Mouse (Mus musculus): ENCODE results near the gene Ahnak2. TPM values are rescaled to one million over a fixed set of nuclear protein-coding genes. Genes with fewer than 3 reads are reported as not detected.
A peak's percentile ranks its signal among the peaks of the same experiment; 100 is the strongest.

Ahnak2 gene
- total and polyA plus RNA-seq, 3 experiments, result 1.7 to 10.0 (median 3.6) TPM

- DNase-seq, result no peak
Measured at GRCm38 (mm10) chr12:112760154-112760926, 42.1 kb downstream of the Ahnak2 start, which contains the start of gene Pld4. Pld4 (plus strand) TSS chr12:112760655.

- no peak for DNase-seq
Measured at GRCm38 (mm10) chr12:112759471-112759870, 43.0 kb downstream of the Ahnak2 start.

- no peak for DNase-seq
Measured at GRCm38 (mm10) chr12:112757896-112758295, 44.6 kb downstream of the Ahnak2 start.

- no peak for DNase-seq
Measured at GRCm38 (mm10) chr12:112755900-112756299, 46.6 kb downstream of the Ahnak2 start.

DNA sequence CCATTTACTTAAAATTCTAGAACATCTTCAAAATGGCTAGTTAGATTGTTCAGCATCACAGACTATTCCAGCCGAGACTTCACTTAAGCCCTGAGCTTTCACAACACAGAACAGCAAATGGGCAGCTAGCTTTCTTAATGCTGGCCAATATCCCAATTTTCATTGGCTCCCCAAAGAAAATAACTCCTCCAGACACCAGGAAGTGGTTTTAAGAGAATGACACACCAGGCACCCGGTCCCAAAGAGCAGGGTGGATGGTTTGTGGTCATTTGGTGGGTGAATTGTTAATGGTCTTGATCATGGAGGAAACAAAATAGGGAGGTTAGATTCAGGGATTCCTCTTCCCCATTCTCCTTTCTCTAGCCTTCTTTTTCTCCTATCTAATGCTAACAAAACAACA is 50.1 kb downstream of the Ahnak2 start:
- no peak for DNase-seq

DNA sequence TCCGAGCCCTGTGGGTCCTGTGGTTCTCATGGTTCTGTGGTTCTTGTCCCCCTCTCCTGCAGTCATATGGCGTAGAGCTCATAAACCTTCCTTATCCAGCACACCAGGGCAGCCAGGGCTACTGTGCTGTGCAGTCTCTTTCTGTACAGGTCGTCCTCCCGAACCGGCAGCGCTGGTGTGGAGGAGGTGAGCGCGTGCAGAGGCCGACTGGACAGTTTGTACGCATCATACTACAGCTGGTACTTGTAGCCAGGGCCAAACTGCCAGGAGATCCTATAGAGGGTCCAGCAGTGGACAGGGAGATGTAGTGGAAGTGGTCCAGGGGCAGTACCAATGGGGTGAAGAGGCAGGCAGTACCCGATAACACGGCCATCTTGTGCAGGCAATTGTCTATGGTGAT is 51.5 kb downstream of the Ahnak2 start:
- no peak for DNase-seq

DNA sequence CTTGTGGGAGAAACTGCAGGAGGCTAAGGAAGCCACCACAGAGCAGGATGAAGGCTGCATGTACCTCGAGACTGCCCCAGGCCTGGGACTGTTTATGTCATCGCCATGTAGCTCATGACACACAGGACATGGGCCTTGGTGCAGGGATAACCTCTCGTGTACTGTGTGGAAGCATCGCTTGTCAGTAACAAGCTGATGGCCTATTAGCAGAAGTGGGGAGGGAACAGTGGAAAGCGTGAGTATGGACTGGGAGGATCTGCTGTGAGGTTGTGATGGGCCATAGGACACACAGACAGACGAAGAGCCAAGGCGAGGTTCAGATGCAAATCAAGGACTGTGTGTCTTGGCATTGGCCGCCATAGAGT is 54.9 kb downstream of the Ahnak2 start:
- DNase-seq, result no peak

GRCm38 (mm10) chr12:112746808-112747605 is 55.5 kb downstream of the Ahnak2 start:
- peak; percentile 45 for DNase-seq

DNA sequence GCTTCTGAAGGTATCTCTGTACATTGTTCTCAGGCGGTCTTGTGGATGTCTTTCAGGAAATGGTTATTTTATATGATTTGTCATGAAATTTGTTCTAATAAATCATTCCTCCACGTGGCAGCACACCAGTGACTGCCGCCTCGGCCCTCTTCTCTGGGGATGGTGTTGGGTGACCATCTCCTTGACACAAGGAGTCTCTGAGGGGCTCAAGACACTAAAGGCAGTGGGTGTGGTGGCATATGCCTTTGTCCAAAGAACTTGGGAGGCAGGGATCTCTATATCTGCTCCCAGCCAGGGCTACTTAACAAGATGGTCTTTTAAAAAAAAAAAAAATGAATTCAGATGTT is 56.0 kb downstream of the Ahnak2 start:
- no peak for DNase-seq

- DNase-seq, result no peak
Measured at GRCm38 (mm10) chr12:112745716-112746115, 56.7 kb downstream of the Ahnak2 start.

DNA sequence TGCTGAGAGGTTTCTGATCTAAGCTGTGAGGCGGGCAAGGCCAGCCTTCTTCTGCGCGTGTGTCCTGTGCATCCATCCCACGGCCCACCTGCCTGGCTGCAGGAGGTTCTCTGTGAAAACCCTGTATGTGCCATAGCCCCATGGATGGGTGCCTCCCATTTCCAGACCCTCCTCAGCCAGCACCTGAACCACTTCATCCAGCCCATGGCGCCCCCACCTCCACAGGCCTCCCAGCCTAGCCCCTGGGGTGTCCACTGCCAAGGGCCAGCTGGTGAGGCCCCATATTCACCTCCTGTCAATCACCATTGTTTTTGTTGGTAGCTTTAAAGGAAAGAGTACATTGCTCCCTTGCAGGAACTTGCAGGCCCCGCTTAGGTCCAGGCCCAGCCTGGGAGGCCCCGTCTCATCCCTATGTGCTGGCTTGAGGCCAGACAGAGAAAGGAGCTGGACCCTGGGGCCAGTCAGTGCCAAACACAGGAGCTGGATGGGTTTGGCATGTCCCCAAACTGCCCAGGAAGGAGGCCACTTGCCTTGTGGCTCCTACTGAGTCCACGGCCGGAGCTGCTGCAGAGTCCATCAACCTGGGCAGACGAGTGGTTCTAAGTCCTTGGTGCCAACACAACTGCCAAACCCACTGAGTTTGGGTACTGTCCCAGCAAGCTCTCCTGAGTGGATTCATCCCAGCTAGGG is 57.4 kb downstream of the Ahnak2 start:
- no peak for DNase-seq

DNA sequence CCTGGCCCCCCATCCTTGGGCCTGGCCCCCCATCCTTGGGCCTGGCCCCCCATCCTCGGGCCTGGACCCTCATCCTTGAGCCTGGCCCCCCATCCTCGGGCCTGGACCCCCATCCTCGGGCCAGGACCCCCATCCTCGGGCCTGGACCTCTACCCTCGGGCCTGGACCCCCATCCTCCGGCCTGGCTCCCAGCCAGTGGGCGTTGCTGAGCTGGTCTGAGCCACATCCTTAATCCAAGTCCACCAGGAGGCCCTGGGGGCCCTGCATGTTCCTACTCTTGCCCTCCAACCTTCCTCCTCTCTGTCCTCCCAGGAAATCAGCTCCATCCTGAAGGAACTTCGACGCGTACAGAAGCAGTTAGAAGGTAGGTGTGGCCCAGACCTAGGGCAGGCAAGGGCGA is 58.2 kb downstream of the Ahnak2 start:
- DNase-seq, result no peak

GRCm38 (mm10) chr12:112743168-112743975 is 59.1 kb downstream of the Ahnak2 start:
- DNase-seq, result peak; percentile 82

- DNase-seq, result no peak
Measured at GRCm38 (mm10) chr12:112742768-112743167, 59.7 kb downstream of the Ahnak2 start.

DNA sequence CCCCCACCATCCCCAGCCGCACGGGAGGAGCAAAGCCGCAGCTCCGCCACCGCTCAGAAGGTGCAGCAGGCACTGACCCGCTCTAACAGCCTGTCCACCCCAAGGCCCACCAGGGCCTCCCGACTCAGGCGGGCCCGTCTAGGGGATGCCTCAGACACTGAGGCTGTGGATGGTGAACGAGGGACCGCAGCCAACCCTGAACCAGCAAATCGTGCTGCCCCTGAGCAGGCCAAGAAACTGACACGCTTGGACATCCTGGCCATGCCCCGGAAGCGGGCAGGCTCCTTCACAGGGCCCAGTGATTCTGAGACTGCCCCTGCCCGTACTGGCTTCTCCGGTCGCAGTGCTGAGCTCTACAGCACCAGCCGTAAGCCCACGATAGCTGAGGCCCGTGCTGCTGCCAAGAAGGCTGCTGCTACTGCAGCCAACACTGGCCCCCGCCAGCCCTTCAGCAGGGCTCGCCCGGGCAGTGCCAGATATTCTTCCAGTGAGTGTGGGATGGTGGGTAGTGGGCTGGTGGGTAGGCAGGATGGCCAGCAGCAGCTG is 63.4 kb downstream of the Ahnak2 start:
- no peak for DNase-seq

GRCm38 (mm10) chr12:112738281-112739022 is 64.0 kb downstream of the Ahnak2 start:
- DNase-seq, result no peak

DNA sequence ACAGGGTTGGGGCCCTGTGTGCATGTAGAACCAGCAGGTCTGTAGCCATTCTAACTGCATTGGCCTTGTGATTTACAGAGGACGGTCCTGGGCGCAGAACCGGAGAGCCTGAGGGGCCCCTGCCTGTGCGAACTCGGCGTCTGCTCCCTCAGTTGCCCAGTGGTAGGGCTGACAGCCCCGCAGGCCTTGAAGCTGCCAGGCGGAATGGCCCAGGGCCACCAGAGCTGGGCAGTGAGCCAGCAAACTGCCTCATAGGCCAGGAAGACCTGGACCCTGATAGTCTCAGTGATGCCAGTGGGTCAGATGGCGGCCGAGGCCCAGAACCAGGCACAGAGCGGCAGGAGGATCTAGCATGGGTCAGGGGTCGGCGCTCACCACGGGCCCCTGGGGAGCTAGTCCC is 64.7 kb downstream of the Ahnak2 start:
- peak; percentile 84 for DNase-seq

DNA sequence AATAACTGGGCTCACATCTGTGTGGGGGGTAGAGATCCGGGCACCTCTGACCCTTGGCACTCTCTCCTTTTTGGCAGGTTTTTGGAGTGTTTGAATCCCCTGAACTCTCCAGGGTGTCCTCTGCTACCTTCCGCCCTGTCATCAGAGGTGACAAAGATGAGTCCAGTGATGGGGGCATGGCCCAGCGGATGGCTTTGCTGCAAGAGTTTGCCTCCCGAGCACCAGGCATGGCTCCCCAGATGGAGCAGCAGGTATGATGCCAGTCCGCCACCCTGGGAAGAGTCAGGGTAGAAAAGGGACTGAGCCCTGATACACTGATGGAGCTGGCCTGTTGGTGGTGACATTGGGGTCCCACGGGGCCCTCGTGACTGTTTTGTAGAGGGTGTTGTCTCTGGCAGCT is 65.4 kb downstream of the Ahnak2 start:
- no peak for DNase-seq

- DNase-seq, result no peak
Measured at GRCm38 (mm10) chr12:112736636-112736925, 65.9 kb downstream of the Ahnak2 start.

DNA sequence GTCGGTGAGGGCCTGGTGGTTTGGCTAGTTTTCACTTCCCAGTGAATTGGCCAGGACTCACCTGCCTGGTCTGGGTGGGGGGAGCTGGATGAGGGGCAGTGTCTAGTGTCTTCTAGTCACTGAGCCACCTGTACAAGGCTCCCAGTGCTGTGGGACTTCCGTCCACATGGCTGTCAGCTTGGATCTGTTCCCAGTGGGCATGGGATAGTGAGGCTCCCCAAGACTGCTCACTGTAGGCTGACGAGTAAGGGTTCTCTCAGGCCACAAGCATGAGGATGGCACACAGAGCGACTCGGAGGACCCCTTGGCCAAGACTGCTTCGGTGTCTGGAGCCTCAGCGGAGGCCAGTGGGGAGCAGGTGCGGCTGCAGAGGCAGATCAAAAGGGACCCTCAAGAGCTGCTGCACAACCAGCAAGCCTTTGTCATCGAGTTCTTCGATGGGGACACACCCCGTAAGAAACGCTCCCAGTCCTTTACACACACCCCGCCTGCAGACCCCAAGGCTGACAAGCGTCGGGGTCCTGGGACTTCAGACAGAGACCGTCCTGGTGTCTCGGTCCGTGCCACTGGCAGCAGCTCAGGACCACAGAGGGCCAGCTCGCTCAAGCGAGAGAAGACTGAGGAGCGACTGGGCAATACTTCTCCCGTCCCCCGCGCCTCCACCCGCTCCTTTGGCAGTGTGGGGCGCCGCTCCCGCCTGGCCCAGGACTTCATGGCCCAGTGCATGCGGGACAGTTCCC is 66.4 kb downstream of the Ahnak2 start:
- no peak for DNase-seq
